Mouse (Mus musculus): ENCODE data around the gene Olfr49. TPM values are rescaled to one million over a fixed set of nuclear protein-coding genes. Genes with fewer than 3 reads are reported as not detected.

The Olfr49 gene
- not detected in 2 replicates for polyA plus RNA-seq (2012; ENCODE audit: low replicate concordance)

GRCm38 (mm10) chr14:54284839-54285238, at the start of gene Olfr49:
Gene Olfr49 (minus strand): TSS chr14:54284939.

GRCm38 (mm10) chr14:54253741-54254291, 30.9 kb downstream of the Olfr49 start, which contains the start of the genes Dad1 and Abhd4:
Gene Dad1 (minus strand): TSS chr14:54254104.
Gene Abhd4 (plus strand): TSS chr14:54254188.

Other genes starting within 250 kb of the Olfr49 start
- 37.1 and 63.9 TPM in 2 replicates for gene Dad1, start 30.8 kb downstream of the Olfr49 start, polyA plus RNA-seq (2012; ENCODE audit: low replicate concordance)
- 3.1 and 24.7 TPM in 2 replicates for gene Abhd4, start 30.8 kb downstream of the Olfr49 start, polyA plus RNA-seq (2012; ENCODE audit: low replicate concordance)
- 143 and 225 TPM in 2 replicates for gene Oxa1l, start 75.9 kb upstream of the Olfr49 start, polyA plus RNA-seq (2012; ENCODE audit: low replicate concordance)
- gene Slc7a7, start 132.8 kb upstream of the Olfr49 start, polyA plus RNA-seq (2012; ENCODE audit: low replicate concordance) = 8.1 and 14.1 TPM in 2 replicates
- 1,477 and 3,957 TPM in 2 replicates for gene Mrpl52, start 142.0 kb upstream of the Olfr49 start, polyA plus RNA-seq (2012; ENCODE audit: low replicate concordance)
- 220 and 342 TPM in 2 replicates for gene Mmp14, start 146.7 kb upstream of the Olfr49 start, polyA plus RNA-seq (2012; ENCODE audit: low replicate concordance)
- 496 and 711 TPM in 2 replicates for gene Lrp10, start 179.2 kb upstream of the Olfr49 start, polyA plus RNA-seq (2012; ENCODE audit: low replicate concordance)
- 1.6 and 2.7 TPM in 2 replicates for gene Rem2, start 191.2 kb upstream of the Olfr49 start, polyA plus RNA-seq (2012; ENCODE audit: low replicate concordance)
- 96.6 and 164 TPM in 2 replicates for gene Prmt5, start 232.6 kb upstream of the Olfr49 start, polyA plus RNA-seq (2012; ENCODE audit: low replicate concordance)